18 mouse cellular contexts compared by ENCODE assay signal in genomic region chr13:103909894-103910293, GRCm38 (mm10).
"Had no signal": no experiment of that assay in that cellular context is flagged by ENCODE, and none has a peak within 500 bp of the region (broad histone marks: within the 10 kb centered on the region; RNA-seq: fewer than 3 reads in every experiment).

No protein-coding gene starts in this region.

- ATAC-seq: midbrain, embryonic 15.5 days had no signal

- H3K4me3 ChIP-seq: kidney, embryonic 15.5 days; left cerebral cortex, adult 2 months; liver, embryonic 13.5 days; midbrain, embryonic 12.5 days; midbrain, embryonic 15.5 days; neural tube, embryonic 12.5 days; neural tube, embryonic 15.5 days had no signal

- H3K36me3 ChIP-seq: kidney, embryonic 15.5 days; liver, embryonic 13.5 days; midbrain, embryonic 12.5 days; midbrain, embryonic 15.5 days; neural tube, embryonic 12.5 days; neural tube, embryonic 15.5 days had no signal

- H3K9ac ChIP-seq: kidney, embryonic 15.5 days; liver, embryonic 13.5 days; midbrain, embryonic 12.5 days; midbrain, embryonic 15.5 days; neural tube, embryonic 12.5 days; neural tube, embryonic 15.5 days had no signal

- H3K4me1 ChIP-seq: midbrain, embryonic 12.5 days had no signal

- H3K9me3 ChIP-seq: kidney, embryonic 15.5 days; liver, embryonic 13.5 days; midbrain, embryonic 12.5 days; midbrain, embryonic 15.5 days; neural tube, embryonic 12.5 days; neural tube, embryonic 15.5 days had no signal

- H3K27ac ChIP-seq: kidney, embryonic 15.5 days; left cerebral cortex, adult 2 months; liver, embryonic 13.5 days; macrophage; midbrain, embryonic 12.5 days; midbrain, embryonic 15.5 days; neural tube, embryonic 12.5 days; neural tube, embryonic 15.5 days had no signal

- H3K4me2 ChIP-seq: kidney, embryonic 15.5 days; liver, embryonic 13.5 days; midbrain, embryonic 12.5 days; midbrain, embryonic 15.5 days; neural tube, embryonic 12.5 days; neural tube, embryonic 15.5 days had no signal

- DNase-seq: kidney, adult 8-10 months; kidney, postnatal 10 days; kidney, postnatal 36 days; layer of hippocampus, postnatal 36 days; liver, embryonic 13.5 days; lung, adult 2 months; lung, postnatal 14 days; retina, postnatal 1 day; right cerebral cortex, postnatal 25 days; thymus, adult 18-20 months; thymus, postnatal 4 days had no signal

- H3K27me3 ChIP-seq: kidney, embryonic 15.5 days; liver, embryonic 13.5 days; midbrain, embryonic 12.5 days; midbrain, embryonic 15.5 days; neural tube, embryonic 12.5 days; neural tube, embryonic 15.5 days had no signal
